Mouse (Mus musculus) limb, embryonic 14.5 days (tissue): ENCODE measurements around the gene Zfp990. TPM values are rescaled to one million over a fixed set of nuclear protein-coding genes. Genes with fewer than 3 reads are reported as not detected.

Experiments used
- polyA plus RNA-seq, 2 experiments: library from polyadenylated mRNA; depleted of rRNA in 1 of 2; stranded (reverse) in 1 of 2; unstranded in 1 of 2; fragments of >200 nt; fragmentation: Nextera tagmentation in 1 of 2; extraction: Ambion mirVana in 1 of 2; gene quantifications; 2 replicates each; pipeline versions ENCODE4 v1.2.1 to v1.2.3; 2012 to 2014

Gene Zfp990
- polyA plus RNA-seq, 2 experiments, result not detected

Other genes starting within 250 kb of the Zfp990 start
- 0.16 and 0.19 TPM in 2 replicates for gene Tnfrsf8, start 195.6 kb upstream of the Zfp990 start, polyA plus RNA-seq (2012; rRNA removed)
- gene Tnfrsf8, start 195.6 kb upstream of the Zfp990 start, polyA plus RNA-seq (2014; fragmentation: Nextera tagmentation; extraction: Ambion mirVana), result 0.10 and 0.14 TPM in 2 replicates
- gene Gm13212, start 74.4 kb downstream of the Zfp990 start, polyA plus RNA-seq (2012; rRNA removed), result 0.51 and 1.6 TPM in 2 replicates
- 2.1 and 3.1 TPM in 2 replicates for gene Gm13212, start 74.4 kb downstream of the Zfp990 start, polyA plus RNA-seq (2014; fragmentation: Nextera tagmentation; extraction: Ambion mirVana)
- not detected in 2 replicates for gene Zfp980, start 159.9 kb downstream of the Zfp990 start, polyA plus RNA-seq (2012; rRNA removed)
- gene Zfp980, start 159.9 kb downstream of the Zfp990 start, polyA plus RNA-seq (2014; fragmentation: Nextera tagmentation; extraction: Ambion mirVana), result not detected in 2 replicates